ENCODE assay signal across 8 mouse cellular contexts in genomic region chr9:78109656-78110055, GRCm38 (mm10). TPM values are rescaled to one million over a fixed set of nuclear protein-coding genes. Genes with fewer than 3 reads are reported as not detected.
DNase-seq lines count a peak whose midpoint lies in the region; ATAC-seq and TF ChIP-seq lines count a peak whose summit lies in the region.

No protein-coding gene starts in this region.

- no peaks in the 10 kb centered on the region for H3K27me3 ChIP-seq in heart, embryonic 13.5 days (replicated peaks)
- H3K27me3 ChIP-seq in forebrain, embryonic 11.5 days (ENCODE audit: control insufficient read depth, insufficient read depth, low read length) = no peaks in the 10 kb centered on the region
- H3K27me3 ChIP-seq in liver, embryonic 13.5 days = no peaks in the 10 kb centered on the region
- H3K27me3 ChIP-seq in stomach, postnatal 0 days (ENCODE audit: control insufficient read depth, insufficient read depth, low read length) = no peaks in the 10 kb centered on the region

- H3K4me3 ChIP-seq in heart, embryonic 13.5 days = peak overlapping the region; percentile 99
- peak overlapping the region; percentile 79; the same call in 1 of the 2 replicates for H3K4me3 ChIP-seq in forebrain, embryonic 11.5 days (ENCODE audit: low read depth, low read length)
- H3K4me3 ChIP-seq in liver, embryonic 13.5 days (replicated peaks) = peak overlapping the region; percentile 99
- peak overlapping the region; percentile 89 for H3K4me3 ChIP-seq in stomach, postnatal 0 days (ENCODE audit: low read depth, low read length)

- H3K27ac ChIP-seq in heart, embryonic 13.5 days (replicated peaks) = peak overlapping the region; percentile 67; the same call in 1 of the 2 replicates
- no peak overlapping the region for H3K27ac ChIP-seq in forebrain, embryonic 11.5 days (ENCODE audit: low read depth, low read length)
- peak overlapping the region; percentile 74; the same call in 1 of the 2 replicates for H3K27ac ChIP-seq in liver, embryonic 13.5 days
- H3K27ac ChIP-seq in stomach, postnatal 0 days (replicated peaks) = no peak overlapping the region

- DNase-seq in heart, postnatal 14 days = no peak
- peak; percentile 58 for DNase-seq in MEL-GATA-1-ER (ENCODE audit: extremely low read depth, low read depth)
- DNase-seq in forebrain, embryonic 11.5 days (ENCODE audit: low spot score) = peak; percentile 36
- DNase-seq in liver, embryonic 13.5 days = peak; percentile 27
- no peak for DNase-seq in stomach, postnatal 0 days (ENCODE audit: low spot score)
- DNase-seq in frontal cortex, adult 2 months (ENCODE audit: extremely low spot score in 1 of 2, low spot score in 1 of 2) = no peak
- DNase-seq in layer of hippocampus, postnatal 25 days (ENCODE audit: extremely low spot score in 1 of 2, low spot score in 1 of 2) = no peak

- intact Hi-C loops in heart, postnatal 14 days (cut with DNase I) = loop anchor here (5.0 to 10.0 kb wide), 3 partner anchors 83 to 335 kb away; partner anchors contain the start of genes Cgas, Elovl5, Gm17324 and Mto1

- peak; percentile 61 for TF ChIP-seq CTCF in stomach, postnatal 0 days (IDR thresholded peaks at IDR 0.05; ENCODE audit: low read depth)

- peaks cover 16% of the 10 kb centered on the region for H3K36me3 ChIP-seq in heart, embryonic 13.5 days
- H3K36me3 ChIP-seq in forebrain, embryonic 11.5 days (ENCODE audit: control insufficient read depth, insufficient read depth, low read length) = no peaks in the 10 kb centered on the region
- H3K36me3 ChIP-seq in liver, embryonic 13.5 days = peaks cover 4% of the 10 kb centered on the region
- no peaks in the 10 kb centered on the region for H3K36me3 ChIP-seq in stomach, postnatal 0 days (ENCODE audit: control insufficient read depth, insufficient read depth, low read length)

- ATAC-seq in heart, embryonic 13.5 days (ENCODE audit: extremely low read depth, insufficient number of reproducible peaks, low FRiP score, low TSS enrichment) = no peak
- no peak for ATAC-seq in forebrain, embryonic 11.5 days (replicated peaks; ENCODE audit: low FRiP score)
- ATAC-seq in liver, embryonic 13.5 days (ENCODE audit: low read depth) = no peak
- ATAC-seq in stomach, postnatal 0 days (ENCODE audit: low FRiP score, low TSS enrichment) = no peak

- no peaks in the 10 kb centered on the region for H3K9me3 ChIP-seq in heart, embryonic 13.5 days
- no peaks in the 10 kb centered on the region for H3K9me3 ChIP-seq in forebrain, embryonic 11.5 days (ENCODE audit: control insufficient read depth, low read length)
- H3K9me3 ChIP-seq in liver, embryonic 13.5 days (replicated peaks) = no peaks in the 10 kb centered on the region
- no peaks in the 10 kb centered on the region for H3K9me3 ChIP-seq in stomach, postnatal 0 days (ENCODE audit: control insufficient read depth, low read length)

- H3K9ac ChIP-seq in heart, embryonic 13.5 days = peak overlapping the region; percentile 82
- no peak overlapping the region for H3K9ac ChIP-seq in forebrain, embryonic 11.5 days (ENCODE audit: low read length)
- peak overlapping the region; percentile 71 for H3K9ac ChIP-seq in liver, embryonic 13.5 days
- H3K9ac ChIP-seq in stomach, postnatal 0 days (ENCODE audit: low read length) = no peak overlapping the region

- 38% methylated on average over 5 of the region's 5 CpGs for WGBS in heart, embryonic 13.5 days
- 45% methylated on average over 5 of the region's 5 CpGs for WGBS in forebrain, embryonic 11.5 days
- 17% methylated on average over 5 of the region's 5 CpGs for WGBS in liver, embryonic 13.5 days (ENCODE audit: insufficient replicate concordance)
- whole genome bisulfite sequencing in stomach, postnatal 0 days = 41% methylated on average over 5 of the region's 5 CpGs

- no peak for TF ChIP-seq EP300 in stomach, postnatal 0 days (optimal IDR thresholded peaks at IDR 0.05)

- H3K4me1 ChIP-seq in heart, embryonic 13.5 days = peaks cover 48% of the 10 kb centered on the region
- H3K4me1 ChIP-seq in forebrain, embryonic 11.5 days (replicated peaks; ENCODE audit: control insufficient read depth, insufficient read depth, low read length) = no peaks in the 10 kb centered on the region; the same call in 1 of the 2 replicates
- H3K4me1 ChIP-seq in liver, embryonic 13.5 days (replicated peaks) = peaks cover 61% of the 10 kb centered on the region
- no peaks in the 10 kb centered on the region for H3K4me1 ChIP-seq in stomach, postnatal 0 days (replicated peaks; ENCODE audit: control insufficient read depth, insufficient read depth)

- peak overlapping the region; percentile 82 for H3K4me2 ChIP-seq in heart, embryonic 13.5 days
- H3K4me2 ChIP-seq in forebrain, embryonic 11.5 days (ENCODE audit: low read depth, low read length, severe bottlenecking) = peak overlapping the region; percentile 84; the same call in 1 of the 2 replicates
- peak overlapping the region; percentile 96 for H3K4me2 ChIP-seq in liver, embryonic 13.5 days
- H3K4me2 ChIP-seq in stomach, postnatal 0 days (replicated peaks; ENCODE audit: low read depth) = peak overlapping the region; percentile 88

RNA-seq across cellular contexts. Expression of gene Ick, which starts 0.7 kb away (rescaled TPM):
- polyA plus RNA-seq in heart, embryonic 13.5 days (2015; fragmentation: Nextera tagmentation; extraction: Ambion mirVana) = 14.0 and 14.9 TPM in 2 replicates
- total RNA-seq in heart, postnatal 14 days (2021) = 10 to 100 TPM; 16.2 to 16.6 TPM
- 33.9 and 35.0 TPM in 2 replicates for polyA plus RNA-seq in forebrain, embryonic 11.5 days (2014; fragmentation: Nextera tagmentation; extraction: Ambion mirVana)
- 4.7 and 6.7 TPM in 2 replicates for polyA plus RNA-seq in liver, embryonic 13.5 days (2015; fragmentation: Nextera tagmentation; extraction: Ambion mirVana)
- 28.5 and 31.3 TPM in 2 replicates for polyA plus RNA-seq in stomach, postnatal 0 days (2015; fragmentation: Nextera tagmentation; extraction: Ambion mirVana)
- 15.6 and 16.2 TPM in 2 replicates for polyA plus RNA-seq in frontal cortex, adult 2 months (2012; rRNA removed)
- total RNA-seq in layer of hippocampus, postnatal 25 days (2021) = 10 to 100 TPM; 22.6 to 27.0 TPM

RNA-seq across cellular contexts. Expression of gene Fbxo9, which starts 0.8 kb away (rescaled TPM):
- 39.6 and 39.7 TPM in 2 replicates for polyA plus RNA-seq in heart, embryonic 13.5 days (2015; fragmentation: Nextera tagmentation; extraction: Ambion mirVana)
- total RNA-seq in heart, postnatal 14 days (2021) = 10 to 100 TPM; 65.4 to 70.7 TPM
- polyA plus RNA-seq in forebrain, embryonic 11.5 days (2014; fragmentation: Nextera tagmentation; extraction: Ambion mirVana) = 29.8 and 30.8 TPM in 2 replicates
- polyA plus RNA-seq in liver, embryonic 13.5 days (2015; fragmentation: Nextera tagmentation; extraction: Ambion mirVana) = 68.7 and 72.5 TPM in 2 replicates
- polyA plus RNA-seq in stomach, postnatal 0 days (2015; fragmentation: Nextera tagmentation; extraction: Ambion mirVana) = 41.0 and 44.5 TPM in 2 replicates
- polyA plus RNA-seq in frontal cortex, adult 2 months (2012; rRNA removed) = 124 TPM in 2 replicates
- total RNA-seq in layer of hippocampus, postnatal 25 days (2021) = 100 to 1,000 TPM in 1 of 2 experiments, 10 to 100 TPM in 1; 96.4 to 102 TPM

RNA-seq across cellular contexts. Expression of gene Gcm1, which starts 57.9 kb away (rescaled TPM):
- polyA plus RNA-seq in heart, embryonic 13.5 days (2015; fragmentation: Nextera tagmentation; extraction: Ambion mirVana) = not detected in 2 replicates
- total RNA-seq in heart, postnatal 14 days (2021) = not detected
- polyA plus RNA-seq in forebrain, embryonic 11.5 days (2014; fragmentation: Nextera tagmentation; extraction: Ambion mirVana) = not detected in 2 replicates
- polyA plus RNA-seq in liver, embryonic 13.5 days (2015; fragmentation: Nextera tagmentation; extraction: Ambion mirVana) = not detected in 2 replicates
- not detected in 2 replicates for polyA plus RNA-seq in stomach, postnatal 0 days (2015; fragmentation: Nextera tagmentation; extraction: Ambion mirVana)
- polyA plus RNA-seq in frontal cortex, adult 2 months (2012; rRNA removed) = 0.08 TPM in 1 of 2 replicates, not detected in the other
- not detected for total RNA-seq in layer of hippocampus, postnatal 25 days (2021)

Comparison
In these comparisons a context has a peak if more than half of its experiments do, and no peak if none do; other contexts are left out.
1. H3K27ac ChIP-seq: peak in heart, embryonic 13.5 days (single experiment) and liver, embryonic 13.5 days (single experiment); none in forebrain, embryonic 11.5 days (single experiment) and stomach, postnatal 0 days (single experiment).
2. H3K9ac ChIP-seq: peak in heart, embryonic 13.5 days (single experiment) and liver, embryonic 13.5 days (single experiment); none in forebrain, embryonic 11.5 days (single experiment) and stomach, postnatal 0 days (single experiment).
3. DNase-seq: peak in MEL-GATA-1-ER (single experiment), forebrain, embryonic 11.5 days (single experiment) and liver, embryonic 13.5 days (single experiment); none in heart, postnatal 14 days (0 of 2), stomach, postnatal 0 days (single experiment), frontal cortex, adult 2 months (0 of 2) and layer of hippocampus, postnatal 25 days (0 of 2).
4. Peak in every context shown above with its lines, with median percentiles within 50 percentile points of each other: H3K4me2 ChIP-seq and H3K4me3 ChIP-seq.